Mouse (Mus musculus) ES-E14 (cell line): ENCODE measurements around the gene Tpst1.

Experiments
- ZC3H11A ChIP-seq: IDR thresholded peaks from 2 replicates; pipeline ENCODE4 v1.6.1; 2012; ENCODE audit warnings: low read depth, mild to moderate bottlenecking, inconsistent platforms, low read length, borderline replicate concordance
- ZNF384 ChIP-seq: IDR thresholded peaks from 2 replicates; pipeline ENCODE4 v1.6.1; 2012; ENCODE audit warnings: low read depth, low read length, inconsistent platforms

DNA sequence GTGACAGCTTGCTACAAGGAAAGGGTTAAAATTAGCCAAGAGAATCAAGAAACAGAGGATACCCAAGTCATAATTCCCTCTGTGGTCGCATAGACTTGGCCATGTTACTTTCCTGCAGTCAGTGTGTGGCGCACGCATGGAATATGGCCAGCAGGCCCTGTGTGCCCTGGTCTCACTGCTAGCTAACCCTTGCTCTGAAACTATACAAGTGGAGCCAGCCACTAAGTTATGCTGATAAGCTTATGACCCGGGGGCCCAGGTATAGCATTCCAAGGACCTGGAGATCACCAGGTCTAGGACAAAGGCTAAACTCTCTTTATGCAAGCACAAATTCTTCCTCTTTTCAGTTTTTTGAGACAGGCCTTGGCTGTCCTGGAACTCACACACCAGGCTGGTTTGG, 32.3 kb upstream of the Tpst1 start:
- TF ChIP-seq ZC3H11A = no peak
- TF ChIP-seq ZNF384 = no peak
